Mouse (Mus musculus) kidney, postnatal 14 days (tissue): ENCODE results near the gene Krt4.

ENCODE experiments used
- DNase-seq: peaks from one replicate; pipeline ENCODE4 v3.0.0; 2022; ENCODE audit warnings: mixed read lengths

The Krt4 gene

GRCm38 (mm10) chr15:101924635-101925034 is at the start of gene Krt4:
TSS of gene Krt4 (minus strand) at chr15:101924735.
- no peak for DNase-seq

DNA sequence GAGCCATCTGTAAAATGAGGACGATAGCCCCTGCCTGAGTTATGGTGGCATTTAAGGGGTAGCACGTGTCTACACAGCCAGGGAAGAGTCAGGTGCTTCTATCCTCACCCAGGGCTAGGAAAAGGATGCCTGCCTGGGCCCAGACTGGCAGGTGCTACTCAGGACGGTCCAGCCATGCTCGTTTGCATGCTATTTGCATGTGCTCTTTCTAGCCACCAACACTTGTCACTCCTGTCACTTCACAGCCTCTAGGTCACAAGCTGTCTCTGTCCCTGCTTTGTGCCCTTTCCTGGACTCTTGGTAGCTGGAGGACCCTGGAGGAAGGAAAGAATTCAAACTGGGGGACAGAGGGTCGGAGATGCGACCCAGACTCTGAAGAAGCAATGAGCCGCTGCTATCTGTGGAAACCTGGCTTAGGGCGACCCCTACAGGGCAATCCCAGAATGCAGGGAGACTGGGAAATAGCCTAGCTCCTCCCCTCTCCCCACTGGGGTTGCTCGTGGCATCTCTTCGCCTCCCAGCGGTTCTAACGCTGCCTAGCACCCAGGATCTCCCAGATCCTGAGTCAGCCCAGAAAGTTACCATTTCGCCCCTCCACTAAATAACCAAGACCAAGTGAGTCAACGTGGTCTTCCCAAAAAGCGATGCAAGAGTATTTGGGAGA is 49.0 kb upstream of the Krt4 start:
- peak; percentile 95 for DNase-seq

DNA sequence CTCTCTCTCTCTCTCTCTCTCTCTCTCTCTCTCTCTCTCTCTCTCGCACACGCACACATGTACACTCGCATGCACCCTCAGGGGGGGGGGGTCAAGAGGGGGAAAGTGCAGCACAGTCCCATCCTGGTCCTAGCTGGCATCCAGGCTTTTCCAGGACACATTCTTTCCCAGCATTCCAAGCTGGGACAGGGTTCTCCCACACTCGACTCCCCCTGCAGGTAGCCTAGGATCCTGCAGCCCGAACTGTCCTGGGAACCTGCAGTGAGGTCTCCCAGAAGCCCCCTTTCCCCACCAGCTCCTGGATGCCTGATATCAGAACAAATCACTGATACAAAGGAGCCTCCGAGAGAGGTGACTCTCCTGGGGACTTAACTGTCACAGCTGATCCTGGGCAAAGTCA is 46.0 kb upstream of the Krt4 start:
- DNase-seq: peak; percentile 62

GRCm38 (mm10) chr15:101966808-101967207 is 42.3 kb upstream of the Krt4 start:
- DNase-seq: no peak

- no peak for DNase-seq
Measured at GRCm38 (mm10) chr15:101958891-101959290, 34.4 kb upstream of the Krt4 start.

DNA sequence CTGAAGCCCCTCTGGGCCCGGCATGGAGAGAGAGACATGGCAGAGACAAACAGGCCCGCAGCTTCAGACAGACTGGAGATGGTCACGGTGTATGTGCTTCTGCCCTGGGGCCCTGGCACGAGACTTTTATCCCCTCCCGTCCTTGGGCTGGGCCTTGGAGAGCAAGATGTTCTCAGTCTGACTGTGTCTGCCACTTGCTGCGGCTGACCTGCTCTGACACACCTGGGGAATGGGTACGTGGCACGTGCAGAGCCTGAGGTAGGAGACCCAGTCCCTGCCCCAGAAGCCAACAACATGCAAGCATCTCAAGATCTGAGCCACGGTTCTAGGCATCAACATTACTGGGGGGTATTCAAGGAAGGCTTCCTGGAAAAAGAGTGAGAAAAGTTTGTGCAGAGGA is 29.7 kb upstream of the Krt4 start, which contains the start of gene Krt78:
Gene Krt78 (minus strand): TSS at position 101 of the 400 bp plus-strand sequence.
- no peak for DNase-seq

GRCm38 (mm10) chr15:101952733-101953474 is 28.4 kb upstream of the Krt4 start:
- no peak for DNase-seq

DNA sequence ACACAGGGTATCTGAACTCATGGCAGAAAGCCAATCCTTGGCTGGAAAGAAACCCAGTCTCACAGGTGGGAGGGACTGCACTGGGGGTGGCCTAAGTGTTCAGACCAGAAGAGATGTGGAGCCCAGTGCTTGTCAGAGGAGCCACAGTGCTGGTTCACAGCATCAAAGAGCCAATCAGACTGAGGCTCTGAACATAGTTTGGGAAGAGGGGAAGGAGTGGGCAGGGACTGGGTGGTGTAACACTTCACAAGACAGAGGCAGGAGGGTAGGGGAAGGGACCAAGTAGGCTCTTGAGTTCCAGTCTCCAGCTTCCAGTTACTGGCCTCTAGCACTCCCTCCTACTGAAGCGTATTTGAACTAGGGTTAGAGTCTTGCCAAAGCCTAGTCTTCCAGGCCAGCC is 20.9 kb upstream of the Krt4 start:
- no peak for DNase-seq

GRCm38 (mm10) chr15:101941948-101942347 is 17.4 kb upstream of the Krt4 start:
- DNase-seq: no peak

GRCm38 (mm10) chr15:101940274-101940829 is 15.8 kb upstream of the Krt4 start, which contains the start of gene Krt79:
TSS of gene Krt79 (minus strand) at chr15:101940324.
- DNase-seq: no peak

DNA sequence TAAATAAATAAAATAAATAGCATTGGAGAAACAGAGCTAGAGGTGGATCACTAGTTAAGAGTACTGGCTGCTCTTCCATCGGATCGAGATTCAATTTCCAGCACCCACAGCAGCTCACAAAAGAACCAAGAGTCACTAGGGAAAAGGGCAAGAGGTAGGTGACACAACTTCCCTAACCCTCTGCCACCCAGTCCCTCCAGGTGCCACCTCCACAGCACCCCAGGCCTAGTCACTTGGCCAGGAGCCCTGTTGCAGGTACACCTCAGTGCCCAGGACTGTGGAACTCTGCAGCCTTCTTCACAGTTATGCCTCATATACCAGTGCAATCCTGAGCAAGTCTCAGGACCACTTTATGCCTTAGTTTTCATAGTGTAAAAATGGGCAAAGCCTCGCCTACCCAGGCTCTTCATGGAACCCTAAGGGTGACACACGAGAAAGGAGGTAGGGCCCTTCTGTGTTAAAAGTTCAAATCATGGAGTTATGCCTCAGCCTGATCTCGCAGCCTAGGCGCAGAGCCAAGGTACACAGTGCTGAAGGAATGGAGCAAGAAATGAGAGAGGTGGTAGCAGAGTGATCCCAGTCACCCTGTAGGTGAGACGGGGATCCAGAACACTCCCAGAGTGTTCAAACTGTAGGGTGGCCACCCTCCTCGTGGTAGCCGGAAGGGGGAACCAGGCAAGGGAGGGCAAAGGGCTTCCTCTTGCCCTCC is 14.2 kb upstream of the Krt4 start:
- peak; percentile 19 for DNase-seq

DNA sequence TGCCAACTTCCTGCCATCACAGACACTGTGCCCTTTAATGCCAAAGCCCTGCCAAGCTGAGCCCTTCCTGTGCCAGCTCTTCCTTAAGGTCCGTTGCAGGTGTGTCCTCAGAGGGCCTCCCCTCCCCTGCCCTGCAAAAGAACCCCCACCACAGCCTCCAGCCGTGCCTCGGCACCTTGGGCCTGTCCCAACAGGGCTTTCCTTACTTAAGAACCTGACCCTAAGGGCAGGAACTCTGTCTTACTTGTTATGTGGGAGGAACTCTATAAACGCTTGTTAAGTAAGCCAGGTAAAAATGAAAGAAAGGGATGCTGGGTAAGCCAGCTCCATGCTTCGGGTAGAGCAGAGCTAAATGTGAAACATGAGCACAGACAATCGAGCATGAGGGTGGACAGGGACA is 8.5 kb upstream of the Krt4 start:
- DNase-seq: no peak

DNA sequence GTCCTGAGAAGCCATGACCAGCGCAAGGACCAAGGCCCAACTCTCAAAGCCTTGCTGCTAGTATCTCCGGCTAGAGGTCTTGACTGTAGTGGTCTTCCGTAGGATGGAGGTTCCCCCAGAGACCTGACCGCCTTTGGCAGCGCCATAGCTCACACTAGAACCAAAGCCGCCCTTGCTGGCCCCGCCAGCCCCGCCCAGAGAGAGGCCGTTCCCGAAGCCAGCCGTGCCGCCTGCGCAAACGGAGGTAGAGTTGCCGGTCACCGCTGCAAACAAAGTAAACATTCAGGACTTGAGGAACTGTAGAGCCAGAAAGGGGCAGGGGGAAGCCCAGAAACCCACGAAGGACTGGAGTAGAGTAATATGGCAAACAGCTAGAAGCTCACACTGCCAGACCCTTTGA is 5.1 kb upstream of the Krt4 start:
- peak; percentile 27 for DNase-seq

GRCm38 (mm10) chr15:101929087-101929486 is 4.6 kb upstream of the Krt4 start:
- DNase-seq: no peak

DNA sequence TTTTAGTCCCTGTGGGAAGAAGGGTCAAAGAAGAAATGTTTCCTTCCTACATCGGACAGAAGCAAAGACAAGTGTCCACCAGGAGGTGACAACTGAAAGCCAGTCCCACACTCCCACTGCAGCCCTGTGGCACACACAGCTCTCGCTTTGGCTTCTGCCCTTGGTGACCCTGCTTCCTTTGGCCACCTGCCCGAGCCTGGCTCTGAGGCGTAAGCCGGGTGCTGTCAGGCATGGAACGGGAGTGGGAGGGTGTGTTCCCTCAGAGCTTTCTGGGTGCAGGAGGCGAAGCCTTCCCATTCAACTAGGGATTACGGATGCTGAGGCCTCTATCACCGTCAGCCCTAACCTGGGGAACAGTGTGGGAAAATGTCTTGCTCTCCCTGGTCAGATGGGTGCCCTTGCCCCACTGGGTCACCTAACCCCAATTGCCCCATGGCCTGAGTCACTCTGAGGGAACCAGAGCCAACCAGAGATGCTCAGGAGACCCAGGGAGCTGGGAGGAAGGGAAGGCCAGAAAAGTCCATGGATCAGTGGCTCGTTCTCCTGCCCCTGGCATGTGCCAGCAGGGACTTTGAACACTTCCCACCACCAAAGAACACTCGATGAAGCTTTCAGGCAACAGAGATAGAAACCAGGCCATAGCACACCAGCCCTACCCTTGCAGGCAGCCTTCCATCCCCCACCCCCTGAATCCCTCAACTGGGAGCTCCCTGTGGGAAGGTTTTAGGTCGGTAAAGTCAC is 3.0 kb upstream of the Krt4 start:
- peak; percentile 87 for DNase-seq

DNA sequence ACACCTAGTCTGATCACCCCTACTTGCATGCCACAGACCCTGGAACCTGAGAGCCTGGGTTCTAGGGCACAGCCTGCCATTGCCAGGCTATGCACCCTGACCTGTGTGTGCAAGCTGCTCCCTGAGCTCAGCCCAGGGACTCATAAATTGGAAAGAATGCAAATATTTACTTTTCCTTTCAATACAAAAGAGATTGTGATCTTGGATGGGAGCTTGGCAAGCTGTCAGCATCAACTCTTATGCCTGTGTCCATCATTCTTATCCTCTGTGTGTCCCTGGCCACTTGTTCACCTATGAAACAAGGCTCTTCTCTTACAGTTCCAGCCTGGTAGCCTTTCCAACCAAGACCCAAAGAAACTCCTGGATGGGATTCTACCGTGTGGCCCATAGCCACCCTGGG is 506 bp upstream of the Krt4 start:
- no peak for DNase-seq

GRCm38 (mm10) chr15:101922296-101922695 is 2.2 kb downstream of the Krt4 start:
- DNase-seq: no peak

DNA sequence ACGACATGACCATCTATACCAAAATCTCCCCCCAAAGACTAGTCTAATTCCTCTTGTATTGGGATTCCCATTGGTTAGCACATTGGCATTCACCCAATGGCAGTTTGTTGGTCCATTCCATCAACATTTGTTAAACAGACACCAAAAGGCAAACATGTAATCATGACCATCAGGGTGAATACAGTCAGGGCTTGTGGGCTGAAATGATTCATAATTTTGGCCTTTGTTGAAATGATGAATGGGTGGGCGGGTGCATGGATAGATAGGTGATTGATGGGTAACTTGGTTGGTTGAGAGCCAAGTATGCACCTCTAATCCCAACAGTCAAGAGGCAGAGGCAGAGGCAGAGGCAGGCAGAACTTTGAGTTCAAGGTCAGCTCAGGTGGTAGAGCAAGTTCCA is 8.5 kb downstream of the Krt4 start:
- no peak for DNase-seq

DNA sequence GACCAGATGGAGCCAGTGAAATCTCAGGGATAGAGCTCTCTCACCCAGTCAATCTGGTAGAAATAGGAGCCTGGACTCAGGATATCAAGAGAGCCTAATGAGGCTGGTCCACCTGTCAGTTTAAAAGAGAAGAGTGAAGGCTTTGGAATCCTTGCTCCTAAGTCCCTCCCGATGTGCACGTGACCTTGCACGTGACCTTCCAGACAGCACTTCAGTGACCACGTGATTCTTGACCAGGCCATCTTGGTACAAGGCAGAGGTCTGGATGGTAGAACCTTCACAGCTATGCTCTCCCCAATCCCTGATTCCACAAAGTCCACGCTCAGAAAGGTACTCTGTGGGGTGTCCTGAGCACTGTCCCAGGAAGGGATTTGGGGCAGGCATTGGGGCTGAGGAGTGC is 19.7 kb downstream of the Krt4 start:
- DNase-seq: no peak

DNA sequence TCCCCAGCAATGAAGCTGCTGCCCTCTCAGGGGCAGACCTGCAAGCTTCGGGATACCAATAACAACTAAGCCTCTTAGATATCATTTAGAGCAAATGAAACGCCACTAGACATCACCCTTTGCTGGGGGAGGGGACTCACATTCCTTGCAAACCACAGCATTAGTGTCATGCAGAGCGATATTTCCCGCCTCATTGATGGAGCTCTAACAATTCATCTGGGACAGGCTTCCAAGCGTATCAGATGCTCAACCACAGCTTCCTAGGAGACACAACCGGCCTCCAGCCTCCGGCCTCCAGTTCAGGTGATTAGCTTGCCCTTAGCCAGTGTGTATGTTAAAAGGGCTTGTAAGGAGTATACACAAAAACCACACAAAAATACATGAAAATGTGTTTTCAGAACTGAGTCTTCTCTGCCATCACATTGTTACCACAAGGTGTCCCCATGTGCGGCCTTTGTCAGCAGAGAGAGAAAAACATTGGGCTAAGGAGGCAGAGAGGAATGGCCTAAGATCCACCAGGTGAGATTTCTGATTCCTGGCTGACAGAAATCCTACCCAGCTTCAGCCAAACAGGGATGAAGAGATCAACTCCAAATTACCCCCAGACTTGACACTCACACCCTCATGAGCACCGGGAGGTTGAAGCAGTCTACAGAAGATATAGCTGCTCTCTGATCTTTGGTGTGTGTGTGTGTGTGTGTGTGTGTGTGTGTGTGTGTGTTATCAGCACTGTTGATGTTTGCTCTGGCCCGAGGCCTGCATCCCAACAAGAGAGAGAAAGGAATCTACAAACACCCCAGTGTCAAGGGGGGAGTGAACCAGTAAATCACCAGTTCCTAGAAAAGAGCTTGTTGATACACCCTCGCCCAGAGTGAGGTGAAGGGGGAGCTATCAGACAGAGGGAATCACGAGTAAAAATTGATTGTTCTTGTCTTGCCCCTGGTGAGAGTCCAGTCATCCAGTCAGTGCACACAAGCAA is 22.1 kb downstream of the Krt4 start:
- DNase-seq: peak; percentile 12

GRCm38 (mm10) chr15:101895216-101895615 is 29.3 kb downstream of the Krt4 start:
- no peak for DNase-seq
